Mouse (Mus musculus): ENCODE results near the gene Riok1. TPM values are rescaled to one million over a fixed set of nuclear protein-coding genes. Genes with fewer than 3 reads are reported as not detected.

The Riok1 gene
- 187 and 196 TPM in 2 replicates for total RNA-seq (2017)

GRCm38 (mm10) chr13:38036343-38037043 is at the start of gene Riok1:
TSS of gene Riok1 (plus strand) at chr13:38036995.
- peak; percentile 51 to 73; a peak in 3 of 4 replicates for ATAC-seq (replicated peaks in 1 of 2; ENCODE audit: insufficient read depth in 1 of 2, low FRiP score in 2 of 2, low TSS enrichment in 1 of 2, low read depth in 1 of 2, poor library complexity in 2 of 2, severe bottlenecking in 2 of 2)

GRCm38 (mm10) chr13:37989701-37990100 is 47.1 kb upstream of the Riok1 start:
- ATAC-seq (replicated peaks in 1 of 2; ENCODE audit: insufficient read depth in 1 of 2, low FRiP score in 2 of 2, low TSS enrichment in 1 of 2, low read depth in 1 of 2, poor library complexity in 2 of 2, severe bottlenecking in 2 of 2) = no peak

GRCm38 (mm10) chr13:37992638-37993371 is 44.0 kb upstream of the Riok1 start:
- no peak for ATAC-seq (replicated peaks in 1 of 2; ENCODE audit: insufficient read depth in 1 of 2, low FRiP score in 2 of 2, low TSS enrichment in 1 of 2, low read depth in 1 of 2, poor library complexity in 2 of 2, severe bottlenecking in 2 of 2)

DNA sequence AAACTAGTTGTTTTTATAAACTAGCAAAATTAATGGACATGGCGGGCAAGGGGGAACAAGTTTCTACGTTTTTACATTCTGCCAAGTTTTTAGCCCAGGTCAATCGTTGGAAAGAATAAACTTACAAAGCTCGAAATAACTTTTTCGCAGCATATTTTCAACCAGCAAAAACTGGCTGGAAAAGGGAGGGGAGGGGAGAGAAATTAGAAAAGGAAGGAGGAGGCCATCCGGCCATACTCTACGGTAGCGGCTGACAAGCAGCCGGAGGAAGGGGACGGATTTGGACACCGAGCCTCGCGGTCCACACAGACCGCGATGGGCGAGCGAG is 43.5 kb upstream of the Riok1 start:
- no peak for ATAC-seq (replicated peaks in 1 of 2; ENCODE audit: insufficient read depth in 1 of 2, low FRiP score in 2 of 2, low TSS enrichment in 1 of 2, low read depth in 1 of 2, poor library complexity in 2 of 2, severe bottlenecking in 2 of 2)

- peak; percentile 82 to 95 for ATAC-seq (replicated peaks in 1 of 2; ENCODE audit: insufficient read depth in 1 of 2, low FRiP score in 2 of 2, low TSS enrichment in 1 of 2, low read depth in 1 of 2, poor library complexity in 2 of 2, severe bottlenecking in 2 of 2)
Measured at GRCm38 (mm10) chr13:37993704-37994404, 42.9 kb upstream of the Riok1 start, which contains the start of gene Ssr1. TSS of gene Ssr1 (minus strand) at chr13:37994217.

DNA sequence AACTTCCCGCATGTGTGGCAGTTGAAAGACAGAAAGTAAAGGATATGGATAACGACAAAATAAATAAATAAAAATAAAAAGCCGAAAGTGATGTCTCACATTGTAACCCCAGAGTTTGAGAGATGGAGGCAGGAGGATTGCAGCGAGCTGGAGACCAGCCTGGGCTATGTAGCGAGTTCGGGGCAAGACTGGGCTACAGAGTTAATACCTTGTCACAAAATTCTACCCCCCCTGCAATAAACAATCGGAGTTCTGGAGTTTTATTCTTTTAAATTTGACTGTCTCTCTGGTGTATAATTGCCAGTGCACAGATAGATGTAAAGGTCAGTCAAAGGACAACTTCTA is 42.4 kb upstream of the Riok1 start:
- no peak; a peak in 1 of 4 replicates for ATAC-seq (replicated peaks in 1 of 2; ENCODE audit: insufficient read depth in 1 of 2, low FRiP score in 2 of 2, low TSS enrichment in 1 of 2, low read depth in 1 of 2, poor library complexity in 2 of 2, severe bottlenecking in 2 of 2)

GRCm38 (mm10) chr13:37999713-38000112 is 37.1 kb upstream of the Riok1 start:
- ATAC-seq (replicated peaks in 1 of 2; ENCODE audit: insufficient read depth in 1 of 2, low FRiP score in 2 of 2, low TSS enrichment in 1 of 2, low read depth in 1 of 2, poor library complexity in 2 of 2, severe bottlenecking in 2 of 2) = no peak

- no peak for ATAC-seq (replicated peaks in 1 of 2; ENCODE audit: insufficient read depth in 1 of 2, low FRiP score in 2 of 2, low TSS enrichment in 1 of 2, low read depth in 1 of 2, poor library complexity in 2 of 2, severe bottlenecking in 2 of 2)
Measured at GRCm38 (mm10) chr13:38002461-38002860, 34.3 kb upstream of the Riok1 start.

DNA sequence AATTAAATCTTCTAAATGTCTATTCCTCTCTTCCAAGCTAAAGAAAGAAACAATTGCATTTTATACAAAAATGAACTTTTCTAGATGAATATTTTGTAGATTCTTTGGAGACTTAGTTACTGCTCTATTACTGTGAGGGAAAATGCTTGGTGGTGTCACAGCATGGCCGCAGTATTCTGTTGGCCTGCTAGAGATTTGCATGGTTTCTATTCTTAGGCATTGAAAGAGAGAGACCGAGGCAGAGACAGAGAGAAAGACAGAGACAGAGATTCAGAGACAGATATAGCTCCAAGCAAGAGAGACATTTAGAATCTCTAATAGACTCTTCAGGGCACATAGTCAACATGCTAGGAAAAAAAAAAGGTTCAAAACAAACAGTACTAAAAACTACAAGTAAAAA is 28.8 kb upstream of the Riok1 start:
- ATAC-seq (replicated peaks in 1 of 2; ENCODE audit: insufficient read depth in 1 of 2, low FRiP score in 2 of 2, low TSS enrichment in 1 of 2, low read depth in 1 of 2, poor library complexity in 2 of 2, severe bottlenecking in 2 of 2) = no peak

GRCm38 (mm10) chr13:38009721-38010408 is 26.9 kb upstream of the Riok1 start:
- peak; percentile 95 to 98 for ATAC-seq (replicated peaks in 1 of 2; ENCODE audit: insufficient read depth in 1 of 2, low FRiP score in 2 of 2, low TSS enrichment in 1 of 2, low read depth in 1 of 2, poor library complexity in 2 of 2, severe bottlenecking in 2 of 2)

DNA sequence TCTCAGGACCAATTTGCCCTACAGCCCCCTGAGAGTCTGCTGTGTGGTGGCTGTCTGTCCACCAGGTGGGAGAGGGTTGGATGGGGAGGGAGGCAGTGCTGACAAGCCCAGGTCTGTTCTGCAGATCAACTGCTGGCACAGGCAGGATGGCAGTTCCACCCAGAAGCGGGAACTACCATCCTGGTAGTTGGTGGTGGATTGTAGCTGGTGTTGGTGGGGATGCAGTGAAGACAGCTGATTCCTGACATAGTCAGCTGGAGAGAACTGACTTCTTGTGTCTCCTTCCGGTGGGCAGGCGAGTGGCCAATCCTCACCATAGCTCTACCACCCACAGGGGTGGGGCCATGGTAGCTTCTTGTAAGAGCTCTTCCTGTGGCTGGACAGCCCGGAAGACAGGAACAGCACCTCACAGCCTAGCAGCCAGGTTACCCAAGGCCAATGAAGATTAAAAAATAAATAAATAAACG is 26.3 kb upstream of the Riok1 start:
- peak; percentile 70 to 76 for ATAC-seq (replicated peaks in 1 of 2; ENCODE audit: insufficient read depth in 1 of 2, low FRiP score in 2 of 2, low TSS enrichment in 1 of 2, low read depth in 1 of 2, poor library complexity in 2 of 2, severe bottlenecking in 2 of 2)

GRCm38 (mm10) chr13:38012436-38012835 is 24.4 kb upstream of the Riok1 start:
- no peak for ATAC-seq (replicated peaks in 1 of 2; ENCODE audit: insufficient read depth in 1 of 2, low FRiP score in 2 of 2, low TSS enrichment in 1 of 2, low read depth in 1 of 2, poor library complexity in 2 of 2, severe bottlenecking in 2 of 2)

DNA sequence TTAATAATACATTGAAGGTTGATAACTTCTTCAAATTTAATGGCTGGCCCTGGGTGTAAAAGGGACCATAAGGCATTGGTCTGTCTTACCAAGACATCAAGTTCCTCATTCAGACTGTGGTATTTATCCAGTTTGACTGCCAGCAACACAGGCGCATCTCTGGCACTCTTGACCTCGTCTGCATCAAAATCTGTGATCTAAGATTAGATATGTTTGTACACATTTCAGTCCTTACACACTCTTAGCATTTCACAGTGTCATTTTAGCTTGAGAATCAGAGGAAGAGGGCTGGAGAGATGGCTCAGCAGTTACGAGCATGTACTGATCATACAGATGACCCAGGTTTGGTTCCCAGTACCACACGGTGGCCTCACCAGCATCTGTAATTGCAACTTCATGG is 21.2 kb upstream of the Riok1 start:
- ATAC-seq (replicated peaks in 1 of 2; ENCODE audit: insufficient read depth in 1 of 2, low FRiP score in 2 of 2, low TSS enrichment in 1 of 2, low read depth in 1 of 2, poor library complexity in 2 of 2, severe bottlenecking in 2 of 2) = no peak

GRCm38 (mm10) chr13:38018791-38019190 is 18.0 kb upstream of the Riok1 start:
- ATAC-seq (replicated peaks in 1 of 2; ENCODE audit: insufficient read depth in 1 of 2, low FRiP score in 2 of 2, low TSS enrichment in 1 of 2, low read depth in 1 of 2, poor library complexity in 2 of 2, severe bottlenecking in 2 of 2) = no peak

DNA sequence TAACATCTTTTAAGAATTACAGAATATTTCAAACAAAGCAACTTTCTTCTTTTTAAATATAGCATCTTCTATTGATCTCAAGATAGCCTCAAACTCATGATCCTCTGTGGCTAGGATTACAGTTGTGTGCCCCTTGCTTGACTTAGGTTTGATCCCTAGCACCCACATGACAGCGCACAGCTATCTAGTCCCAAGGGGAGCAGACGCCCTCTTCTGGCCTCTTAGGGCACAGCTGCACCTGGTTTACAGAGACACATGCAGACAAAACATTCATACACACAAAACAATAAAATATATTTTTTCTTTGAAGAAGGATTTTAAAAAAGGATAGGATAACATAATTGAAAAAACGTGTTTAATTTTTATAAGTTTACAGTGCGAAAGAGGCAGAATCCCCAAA is 10.9 kb upstream of the Riok1 start:
- no peak for ATAC-seq (replicated peaks in 1 of 2; ENCODE audit: insufficient read depth in 1 of 2, low FRiP score in 2 of 2, low TSS enrichment in 1 of 2, low read depth in 1 of 2, poor library complexity in 2 of 2, severe bottlenecking in 2 of 2)

DNA sequence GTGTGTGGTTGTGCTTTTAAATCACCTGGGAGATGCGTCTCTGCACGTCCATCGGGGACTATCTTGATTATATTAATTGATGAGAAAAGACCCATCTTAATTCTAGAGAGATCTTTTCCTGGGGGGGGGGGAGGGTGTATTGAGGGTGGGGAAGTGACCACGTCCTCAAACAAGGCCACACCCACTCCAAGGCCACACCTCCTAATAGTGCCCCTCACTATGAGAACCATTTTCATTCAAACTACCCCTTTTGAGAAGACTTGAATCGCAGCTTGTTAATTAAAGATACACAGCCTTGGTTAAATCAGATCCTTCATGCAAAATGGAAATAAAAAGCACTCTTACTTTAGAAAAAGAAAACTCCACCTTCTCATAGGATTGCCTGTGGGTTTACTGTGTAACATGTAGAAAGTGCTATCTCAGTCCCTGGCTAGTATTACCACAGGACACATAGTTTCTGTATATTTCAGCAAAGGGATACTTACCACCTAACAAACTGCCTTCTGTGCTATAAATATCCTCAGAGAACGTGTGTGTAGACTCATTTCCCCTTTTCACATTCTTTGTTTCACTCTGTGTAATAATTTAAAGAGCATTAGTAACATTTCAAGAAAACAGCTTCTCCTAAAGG is 9.1 kb upstream of the Riok1 start:
- peak; percentile 53 to 65; a peak in 3 of 4 replicates for ATAC-seq (replicated peaks in 1 of 2; ENCODE audit: insufficient read depth in 1 of 2, low FRiP score in 2 of 2, low TSS enrichment in 1 of 2, low read depth in 1 of 2, poor library complexity in 2 of 2, severe bottlenecking in 2 of 2)

GRCm38 (mm10) chr13:38028407-38028806 is 8.4 kb upstream of the Riok1 start:
- no peak for ATAC-seq (replicated peaks in 1 of 2; ENCODE audit: insufficient read depth in 1 of 2, low FRiP score in 2 of 2, low TSS enrichment in 1 of 2, low read depth in 1 of 2, poor library complexity in 2 of 2, severe bottlenecking in 2 of 2)

Data from hematopoietic stem cell, adult 5-6 weeks (primary cell).